Mouse (Mus musculus) midbrain, embryonic 14.5 days (tissue): ENCODE measurements at regions not wholly inside any gene's neighbourhood (a gene's known extent, or its start where the extent isn't known, plus 50 kb on each side); places are given as distances from the start of the nearest gene placed in this dataset.

Experiments used
- ATAC-seq: fragments of 200-750 bp; cut with Nextera tagmentation; 2 replicates; pipeline ENCODE4 v1.8.0; 2017; ENCODE audit warnings: moderate number of reproducible peaks, moderate library complexity; ENCODE audit not compliant: low FRiP score, low TSS enrichment
- DNase-seq: peaks from one replicate; pipeline ENCODE4 v3.0.0-alpha.2; 2015
- H3K27ac ChIP-seq: fragments of 300-500 bp; sonication (generic); replicated peaks from 2 replicates; pipeline ENCODE4 v1.5.1; 2014; ENCODE audit warnings: mild to moderate bottlenecking, low read depth, low read length, moderate library complexity
- H3K27me3 ChIP-seq: fragments of 300-500 bp; sonication (generic); 2 replicates; pipeline ENCODE4 v1.6.1; 2014; ENCODE audit warnings: low read length, control low read depth, mixed read lengths; ENCODE audit not compliant: control insufficient read depth, insufficient read depth
- H3K36me3 ChIP-seq: fragments of 300-500 bp; sonication (generic); 2 replicates; pipeline ENCODE4 v1.6.1; 2014; ENCODE audit warnings: low read length, control low read depth; ENCODE audit not compliant: control insufficient read depth, insufficient read depth
- H3K4me1 ChIP-seq: fragments of 300-500 bp; sonication (generic); 2 replicates; pipeline ENCODE4 v1.6.1; 2014; ENCODE audit warnings: mild to moderate bottlenecking, antibody characterized with exemption, low read length, control low read depth; ENCODE audit not compliant: control insufficient read depth, insufficient read depth
- H3K4me2 ChIP-seq: fragments of 300-500 bp; sonication (generic); 2 replicates; pipeline ENCODE4 v1.6.1; 2014; ENCODE audit warnings: mild to moderate bottlenecking, low read length, moderate library complexity
- H3K4me3 ChIP-seq: fragments of 300-500 bp; sonication (generic); replicated peaks from 2 replicates; pipeline ENCODE4 v1.5.1; 2014; ENCODE audit warnings: low read depth, low read length
- H3K9ac ChIP-seq: fragments of 300-500 bp; sonication (generic); replicated peaks from 2 replicates; pipeline ENCODE4 v1.6.1; 2014; ENCODE audit warnings: mild to moderate bottlenecking, low read length, moderate library complexity
- H3K9me3 ChIP-seq: fragments of 300-500 bp; sonication (generic); 2 replicates; pipeline ENCODE4 v1.6.1; 2016; ENCODE audit warnings: low read length, control low read depth, mixed read lengths; ENCODE audit not compliant: control insufficient read depth
- WGBS: fragments of 180-500 bp; shearing (Covaris S2); extraction: QIAGEN DNeasy Blood & Tissue Kit; methylation state at CpG from one replicate; pipeline ENCODE4 v1.1.7; 2014; 5-methylcytosine and 5-hydroxymethylcytosine counted together

- no peaks in the 10 kb centered on the region for H3K4me1 ChIP-seq
- no peak for ATAC-seq
- H3K27ac ChIP-seq: no peak overlapping the region
- H3K9ac ChIP-seq: no peak overlapping the region
- H3K9me3 ChIP-seq: no peaks in the 10 kb centered on the region
- DNase-seq: no peak
- H3K4me3 ChIP-seq: no peak overlapping the region
- H3K36me3 ChIP-seq: no peaks in the 10 kb centered on the region
- whole genome bisulfite sequencing: 63% methylated on average over 9 of the region's 9 CpGs
- H3K4me2 ChIP-seq: no peak overlapping the region
- no peaks in the 10 kb centered on the region for H3K27me3 ChIP-seq
Observed at GRCm38 (mm10) chr10:6020944-6021684, 98.9 kb upstream of the Rgs17 start.

GRCm38 (mm10) chr10:6013743-6014142, 91.5 kb upstream of the Rgs17 start:
- H3K4me2 ChIP-seq: no peak overlapping the region
- no peaks in the 10 kb centered on the region for H3K9me3 ChIP-seq
- no peak overlapping the region for H3K27ac ChIP-seq
- DNase-seq (no peak), ATAC-seq (no peak)
- no peak overlapping the region for H3K9ac ChIP-seq
- 79% methylated on average over 4 of the region's 4 CpGs for WGBS
- no peaks in the 10 kb centered on the region for H3K27me3 ChIP-seq
- H3K36me3 ChIP-seq: no peaks in the 10 kb centered on the region
- H3K4me3 ChIP-seq: no peak overlapping the region
- no peaks in the 10 kb centered on the region for H3K4me1 ChIP-seq

GRCm38 (mm10) chr10:6011541-6011940, 89.3 kb upstream of the Rgs17 start:
- DNase-seq (no peak), ATAC-seq (no peak)
- Histone ChIP-seq H3K4me3 (no peak overlapping the region), H3K27ac (no peak overlapping the region), H3K4me2 (no peak overlapping the region), H3K9me3 (no peaks in the 10 kb centered on the region), H3K36me3 (no peaks in the 10 kb centered on the region), H3K9ac (no peak overlapping the region), H3K27me3 (no peaks in the 10 kb centered on the region), H3K4me1 (no peaks in the 10 kb centered on the region)
- WGBS: 78% methylated on average over 5 of the region's 5 CpGs

- Histone ChIP-seq H3K4me2 (no peak overlapping the region), H3K36me3 (no peaks in the 10 kb centered on the region), H3K9ac (no peak overlapping the region), H3K9me3 (no peaks in the 10 kb centered on the region), H3K27ac (no peak overlapping the region), H3K27me3 (no peaks in the 10 kb centered on the region), H3K4me3 (no peak overlapping the region), H3K4me1 (no peaks in the 10 kb centered on the region)
- WGBS: 39% methylated on average over 5 of the region's 5 CpGs
- no peak for ATAC-seq
- DNase-seq: no peak
Observed at GRCm38 (mm10) chr10:6011029-6011428, 88.8 kb upstream of the Rgs17 start.

GRCm38 (mm10) chr10:6007238-6007972, 85.2 kb upstream of the Rgs17 start:
- Histone ChIP-seq H3K4me2 (no peak overlapping the region), H3K27me3 (no peaks in the 10 kb centered on the region), H3K4me3 (no peak overlapping the region), H3K9me3 (no peaks in the 10 kb centered on the region), H3K36me3 (no peaks in the 10 kb centered on the region), H3K9ac (no peak overlapping the region), H3K27ac (no peak overlapping the region), H3K4me1 (no peaks in the 10 kb centered on the region)
- DNase-seq: no peak
- ATAC-seq: no peak
- 55% methylated on average over 1 of the region's 1 CpGs for WGBS

- 89% methylated on average over 1 of the region's 1 CpGs for WGBS
- H3K27me3 ChIP-seq: no peaks in the 10 kb centered on the region
- no peak overlapping the region for H3K4me3 ChIP-seq
- no peak overlapping the region for H3K9ac ChIP-seq
- H3K27ac ChIP-seq: no peak overlapping the region
- ATAC-seq (no peak), DNase-seq (no peak)
- no peaks in the 10 kb centered on the region for H3K36me3 ChIP-seq
- H3K4me1 ChIP-seq: no peaks in the 10 kb centered on the region
- H3K4me2 ChIP-seq: no peak overlapping the region
- H3K9me3 ChIP-seq: no peaks in the 10 kb centered on the region
Observed at GRCm38 (mm10) chr10:5981433-5981832, 59.2 kb upstream of the Rgs17 start.

GRCm38 (mm10) chr10:5978534-5978933, 56.3 kb upstream of the Rgs17 start:
- H3K4me1 ChIP-seq: no peaks in the 10 kb centered on the region
- no peaks in the 10 kb centered on the region for H3K36me3 ChIP-seq
- ATAC-seq: no peak
- no peak overlapping the region for H3K27ac ChIP-seq
- H3K4me2 ChIP-seq: no peak overlapping the region
- no peaks in the 10 kb centered on the region for H3K27me3 ChIP-seq
- 70% methylated on average over 1 of the region's 1 CpGs for WGBS
- DNase-seq: no peak
- H3K9me3 ChIP-seq: no peaks in the 10 kb centered on the region
- no peak overlapping the region for H3K4me3 ChIP-seq
- no peak overlapping the region for H3K9ac ChIP-seq
